Mouse (Mus musculus): ENCODE data around the gene Olfr64.

The Olfr64 gene

DNA sequence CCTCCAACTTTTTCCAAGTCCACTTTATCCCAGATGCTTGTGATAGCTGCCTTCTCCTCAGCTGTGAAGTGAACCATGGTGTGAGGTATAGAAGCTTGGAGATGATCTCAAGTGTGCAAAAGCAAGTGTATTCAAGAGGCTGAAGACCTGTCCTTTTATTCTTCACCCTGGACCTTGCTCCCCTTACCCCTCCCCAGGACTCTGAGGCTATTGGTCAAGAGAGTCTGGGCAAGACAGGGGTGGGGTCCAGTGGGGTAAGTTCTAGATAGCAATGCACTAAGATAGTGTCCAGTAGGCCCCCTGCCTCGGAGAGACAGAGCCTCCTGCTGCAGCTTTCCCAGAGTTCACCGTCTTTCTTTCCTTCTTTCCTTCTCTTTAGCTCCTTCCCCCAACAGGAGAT lies 51.3 kb downstream of the Olfr64 start, which contains the start of gene Hbb-bh1:
Hbb-bh1 (minus strand) TSS at position 131 of the 400 bp plus-strand sequence.
- in situ Hi-C loops (cut with MboI; ENCODE audit: low pct_unique_long_range_greater_than_20kb in 1 of 2, low sequenced_read_pairs in 2 of 2, unreplicated experiment in 1 of 2), result no loop called here

DNA sequence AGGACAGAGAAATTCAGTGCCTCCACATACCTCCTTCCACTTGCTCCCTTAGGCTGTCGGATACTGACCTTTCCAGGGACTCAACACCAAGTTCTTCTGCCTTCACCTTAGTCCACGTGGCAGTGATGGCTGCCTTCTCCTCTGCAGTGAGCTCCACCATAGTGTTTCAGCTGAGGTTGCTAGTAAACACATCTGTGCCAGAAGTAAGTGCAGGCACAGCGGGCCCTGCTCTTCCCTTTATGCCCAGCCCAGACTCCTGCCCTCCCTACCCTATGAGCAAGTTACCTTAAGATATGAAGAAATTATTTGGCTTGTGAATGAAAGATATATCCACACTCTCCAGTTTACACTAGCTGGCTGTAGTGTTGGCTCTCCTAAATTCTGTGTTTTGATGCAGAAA lies 54.0 kb downstream of the Olfr64 start, which contains the start of gene Hbb-bh2:
Hbb-bh2 (minus strand) TSS at position 253 of the 400 bp plus-strand sequence.
- in situ Hi-C loops (cut with MboI; ENCODE audit: low pct_unique_long_range_greater_than_20kb in 1 of 2, low sequenced_read_pairs in 2 of 2, unreplicated experiment in 1 of 2), result no loop called here

Data from mouse embryonic stem cell (cell line).